Mouse (Mus musculus): ENCODE measurements around the gene Mgll. TPM values are rescaled to one million over a fixed set of nuclear protein-coding genes. Genes with fewer than 3 reads are reported as not detected.

Gene Mgll
- polyA plus RNA-seq, 1 experiment from 2014 or later, result 2.4 TPM

DNA sequence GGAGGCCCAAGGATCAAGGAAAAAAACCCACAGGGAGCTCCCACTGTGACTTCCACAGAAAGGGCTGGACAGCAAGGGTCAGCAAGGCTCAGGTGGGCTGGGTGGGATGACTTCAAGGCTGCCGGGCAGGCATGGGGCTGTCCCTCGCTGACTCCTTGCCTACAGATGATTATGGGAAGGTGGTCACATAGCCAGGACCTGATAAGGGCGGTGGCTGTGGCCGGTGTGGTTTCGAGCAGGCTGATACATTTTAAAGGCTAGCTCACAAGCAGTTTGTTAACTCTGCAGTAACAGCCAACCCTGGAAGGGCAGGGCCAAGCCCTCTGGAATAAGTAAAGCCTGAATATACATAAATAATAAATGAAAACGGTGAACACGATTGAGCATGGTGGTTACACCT is 78.8 kb downstream of the Mgll start:
- no peak overlapping the region for H3K4me3 ChIP-seq (ENCODE audit: low read depth, low read length)
- ATAC-seq (ENCODE audit: insufficient number of reproducible peaks, low FRiP score, low TSS enrichment, low read depth) (no peak), DNase-seq (ENCODE audit: low spot score) (no peak)
- H3K9ac ChIP-seq (ENCODE audit: low read length), result no peak overlapping the region
- no peaks in the 10 kb centered on the region for H3K27me3 ChIP-seq (ENCODE audit: control insufficient read depth, insufficient read depth, low read length)
- no peak overlapping the region for H3K4me2 ChIP-seq (ENCODE audit: low read depth, severe bottlenecking)
- no peaks in the 10 kb centered on the region for H3K36me3 ChIP-seq (ENCODE audit: control insufficient read depth, insufficient read depth, low read length)
- no peak overlapping the region for H3K27ac ChIP-seq (replicated peaks; ENCODE audit: low read depth, low read length)
- no peaks in the 10 kb centered on the region for H3K9me3 ChIP-seq (ENCODE audit: control insufficient read depth, low read length)
- WGBS, result 89% methylated on average over 7 of the region's 7 CpGs
- no peaks in the 10 kb centered on the region for H3K4me1 ChIP-seq (ENCODE audit: control insufficient read depth, insufficient read depth, low read length)

DNA sequence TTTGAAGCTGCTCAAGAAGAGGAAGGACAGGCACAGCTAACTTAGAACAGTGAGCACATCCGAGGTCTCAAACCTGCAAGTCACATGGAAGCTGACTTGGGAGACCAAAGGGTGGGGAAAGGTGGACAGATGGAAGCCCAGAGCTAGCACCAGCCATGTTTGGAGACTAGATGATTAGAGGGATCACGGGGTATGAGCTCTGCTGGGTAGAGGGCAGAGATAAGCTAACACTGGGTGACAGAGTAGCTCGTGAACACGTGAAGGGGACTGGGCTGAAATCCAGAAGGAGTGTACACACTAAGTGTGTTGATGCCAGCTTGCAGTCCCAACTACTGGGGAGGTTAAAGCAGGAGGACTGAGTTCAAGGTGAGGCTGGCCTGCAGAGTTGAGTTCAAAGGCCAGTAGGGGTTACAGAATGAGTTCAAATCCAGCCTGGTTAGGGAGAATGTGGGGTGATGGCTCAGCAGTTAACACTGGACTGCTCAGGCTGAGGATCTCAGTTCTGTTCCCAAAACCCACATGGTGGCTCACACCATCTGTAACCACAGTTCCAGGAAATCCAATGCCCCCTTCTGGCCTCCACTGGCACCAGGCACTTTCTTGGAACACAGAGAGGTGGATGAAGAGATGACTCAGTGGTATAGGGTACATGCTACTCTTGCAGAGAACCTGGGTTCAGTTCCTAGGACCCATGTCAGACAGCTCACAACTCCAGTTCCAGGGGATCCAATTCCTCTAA is 79.9 kb downstream of the Mgll start:
- no peak for ATAC-seq (ENCODE audit: insufficient number of reproducible peaks, low FRiP score, low TSS enrichment, low read depth)
- 84% methylated on average over 4 of the region's 4 CpGs for WGBS
- H3K4me1 ChIP-seq (ENCODE audit: control insufficient read depth, insufficient read depth, low read length), result no peaks in the 10 kb centered on the region

DNA sequence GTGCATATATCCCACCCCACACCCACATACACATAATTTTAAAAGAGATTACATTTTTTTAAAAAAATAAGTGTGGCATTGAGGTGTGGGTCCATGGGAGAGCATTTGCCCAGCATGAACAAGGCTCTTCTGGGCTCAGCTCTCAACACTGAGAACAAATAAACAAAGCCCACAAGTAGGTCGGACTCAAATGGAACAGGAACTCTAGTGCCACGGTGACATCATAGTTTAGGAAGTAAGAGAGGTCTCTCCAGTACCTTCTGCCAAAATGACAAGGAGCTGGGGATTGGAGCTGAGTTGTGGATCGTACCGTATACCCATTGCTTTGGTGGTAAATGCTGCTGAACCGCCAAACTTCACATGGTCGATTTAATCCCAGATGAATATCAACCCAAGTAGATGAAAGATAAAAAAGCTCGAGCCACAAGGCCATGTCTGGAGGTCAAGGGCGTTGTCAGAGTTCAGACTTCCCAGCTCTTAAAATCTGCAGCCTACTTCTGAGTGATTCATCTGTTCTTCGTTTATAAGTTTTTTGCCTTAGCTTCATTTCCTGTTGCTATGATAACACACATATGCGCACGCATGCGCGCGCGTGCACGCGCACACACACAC is 80.9 kb downstream of the Mgll start:
- Histone ChIP-seq H3K36me3 (ENCODE audit: control insufficient read depth, insufficient read depth, low read length) (no peaks in the 10 kb centered on the region), H3K9me3 (ENCODE audit: control insufficient read depth, low read length) (no peaks in the 10 kb centered on the region), H3K4me2 (ENCODE audit: low read depth, severe bottlenecking) (no peak overlapping the region), H3K27me3 (ENCODE audit: control insufficient read depth, insufficient read depth, low read length) (no peaks in the 10 kb centered on the region), H3K4me1 (ENCODE audit: control insufficient read depth, insufficient read depth, low read length) (peaks cover 3% of the 10 kb centered on the region; the same call in 1 of the 2 replicates), H3K9ac (ENCODE audit: low read length) (no peak overlapping the region), H3K27ac (replicated peaks; ENCODE audit: low read depth, low read length) (no peak overlapping the region), H3K4me3 (ENCODE audit: low read depth, low read length) (no peak overlapping the region)
- WGBS, result 87% methylated on average over 17 of the region's 17 CpGs
- DNase-seq (ENCODE audit: low spot score) (no peak), ATAC-seq (ENCODE audit: insufficient number of reproducible peaks, low FRiP score, low TSS enrichment, low read depth) (no peak)

More for the DNA sequence above, 79.9 kb downstream of the Mgll start:
- Histone ChIP-seq H3K36me3 (ENCODE audit: control insufficient read depth, insufficient read depth, low read length) (no peaks in the 10 kb centered on the region), H3K27me3 (ENCODE audit: control insufficient read depth, insufficient read depth, low read length) (no peaks in the 10 kb centered on the region), H3K27ac (replicated peaks; ENCODE audit: low read depth, low read length) (no peak overlapping the region), H3K4me2 (ENCODE audit: low read depth, severe bottlenecking) (no peak overlapping the region), H3K9ac (ENCODE audit: low read length) (no peak overlapping the region), H3K4me3 (ENCODE audit: low read depth, low read length) (no peak overlapping the region), H3K9me3 (ENCODE audit: control insufficient read depth, low read length) (no peaks in the 10 kb centered on the region)
- DNase-seq (ENCODE audit: low spot score), result no peak

DNA sequence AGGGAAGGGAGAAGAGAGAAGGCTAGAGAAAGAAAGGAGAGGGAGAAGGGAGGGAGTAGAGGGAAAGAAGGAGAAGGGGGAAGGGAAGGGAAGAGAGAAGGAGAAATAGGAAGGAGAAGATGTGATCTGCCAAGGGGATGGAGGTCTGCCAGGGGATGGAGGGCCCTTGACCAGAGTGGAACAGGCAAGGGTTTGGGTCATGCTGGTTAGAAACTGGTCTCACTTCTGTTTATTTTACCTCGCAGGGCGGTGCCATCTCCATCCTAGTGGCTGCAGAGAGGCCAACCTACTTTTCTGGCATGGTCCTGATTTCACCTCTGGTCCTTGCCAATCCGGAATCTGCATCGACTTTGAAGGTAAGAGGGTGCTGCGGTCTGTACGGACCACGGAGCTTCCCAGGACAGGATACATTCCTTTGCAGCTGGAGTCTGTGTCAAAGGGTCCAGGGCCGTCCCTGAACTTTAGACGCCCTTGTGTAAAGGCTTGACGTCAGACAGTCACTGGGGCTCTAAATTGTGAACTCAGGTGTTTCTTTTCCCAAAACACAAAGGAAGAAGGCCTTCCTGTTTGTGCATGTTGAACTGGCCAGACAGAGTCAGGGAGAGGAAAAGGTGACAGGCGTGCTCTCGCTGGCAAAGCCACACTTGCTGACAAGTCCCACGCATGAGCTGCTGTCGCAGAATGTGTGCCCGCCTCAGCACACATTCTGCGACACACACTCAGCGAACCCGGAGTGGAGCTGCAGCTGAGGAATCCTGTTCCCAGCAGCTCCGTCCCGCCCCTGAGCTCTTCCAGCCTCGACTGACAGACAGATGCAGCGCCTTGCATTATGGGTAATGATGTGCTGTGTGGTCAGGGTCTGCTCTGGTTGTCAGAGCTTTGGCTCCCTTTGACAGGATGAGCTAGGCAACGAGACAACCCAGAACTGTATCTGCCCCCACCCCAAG is 85.2 kb downstream of the Mgll start:
- H3K4me3 ChIP-seq (ENCODE audit: low read depth, low read length), result no peak overlapping the region
- no peak overlapping the region for H3K4me2 ChIP-seq (ENCODE audit: low read depth, severe bottlenecking)
- H3K9me3 ChIP-seq (ENCODE audit: control insufficient read depth, low read length), result no peaks in the 10 kb centered on the region
- H3K4me1 ChIP-seq (ENCODE audit: control insufficient read depth, insufficient read depth, low read length), result peaks cover 8% of the 10 kb centered on the region
- H3K27ac ChIP-seq (replicated peaks; ENCODE audit: low read depth, low read length), result no peak overlapping the region
- ATAC-seq (ENCODE audit: insufficient number of reproducible peaks, low FRiP score, low TSS enrichment, low read depth), result no peak
- no peak for DNase-seq (ENCODE audit: low spot score)
- WGBS, result 68% methylated on average over 23 of the region's 23 CpGs
- H3K36me3 ChIP-seq (ENCODE audit: control insufficient read depth, insufficient read depth, low read length), result no peaks in the 10 kb centered on the region
- H3K27me3 ChIP-seq (ENCODE audit: control insufficient read depth, insufficient read depth, low read length), result no peaks in the 10 kb centered on the region
- no peak overlapping the region for H3K9ac ChIP-seq (ENCODE audit: low read length)

DNA sequence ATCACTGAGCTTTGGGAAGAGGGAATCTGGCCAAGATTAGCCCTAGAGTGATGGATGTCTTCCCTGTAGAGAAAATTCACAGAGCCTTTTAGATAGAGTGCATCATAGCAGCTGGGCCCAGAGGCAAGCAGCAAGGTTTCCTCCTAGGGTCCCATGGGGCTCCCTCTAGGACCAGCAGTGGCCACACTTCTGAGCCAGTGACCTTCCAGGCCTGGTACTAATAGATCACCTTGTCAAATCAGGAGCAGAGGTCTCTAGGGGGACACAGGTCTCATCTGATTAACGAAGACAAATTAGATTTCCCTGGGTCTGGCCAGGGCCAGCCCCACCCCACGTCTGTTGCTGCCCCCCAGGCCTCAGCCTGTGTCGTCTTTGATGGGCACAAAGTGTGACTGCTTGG is 86.1 kb downstream of the Mgll start:
- Histone ChIP-seq H3K9me3 (ENCODE audit: control insufficient read depth, low read length) (no peaks in the 10 kb centered on the region), H3K9ac (ENCODE audit: low read length) (no peak overlapping the region), H3K4me3 (ENCODE audit: low read depth, low read length) (no peak overlapping the region), H3K27me3 (ENCODE audit: control insufficient read depth, insufficient read depth, low read length) (no peaks in the 10 kb centered on the region), H3K27ac (replicated peaks; ENCODE audit: low read depth, low read length) (no peak overlapping the region), H3K4me2 (ENCODE audit: low read depth, severe bottlenecking) (no peak overlapping the region), H3K36me3 (ENCODE audit: control insufficient read depth, insufficient read depth, low read length) (no peaks in the 10 kb centered on the region), H3K4me1 (ENCODE audit: control insufficient read depth, insufficient read depth, low read length) (peaks cover 8% of the 10 kb centered on the region)
- 36% methylated on average over 3 of the region's 3 CpGs for WGBS
- DNase-seq (ENCODE audit: low spot score), result no peak
- no peak for ATAC-seq (ENCODE audit: insufficient number of reproducible peaks, low FRiP score, low TSS enrichment, low read depth)

DNA sequence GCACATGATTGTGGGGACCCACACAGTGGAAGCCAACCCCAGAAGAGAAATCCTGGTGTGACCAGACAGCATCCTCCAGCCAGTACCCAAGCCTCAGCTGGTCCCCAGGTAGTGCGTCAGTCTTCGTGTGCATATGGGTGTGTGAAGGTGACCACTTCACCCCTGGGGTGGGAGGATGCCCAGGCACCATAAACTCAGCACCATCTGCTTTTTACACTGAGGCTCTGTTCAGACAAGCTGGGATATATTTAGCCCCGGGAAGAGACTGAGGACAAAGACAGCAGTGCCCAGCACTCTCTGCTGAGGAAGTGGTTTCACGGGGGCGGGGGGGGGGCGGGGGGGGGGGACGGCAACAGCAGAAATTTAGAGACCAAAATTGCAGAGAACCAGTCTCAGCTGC is 87.2 kb downstream of the Mgll start:
- no peak overlapping the region for H3K4me3 ChIP-seq (ENCODE audit: low read depth, low read length)
- no peaks in the 10 kb centered on the region for H3K36me3 ChIP-seq (ENCODE audit: control insufficient read depth, insufficient read depth, low read length)
- no peak overlapping the region for H3K4me2 ChIP-seq (ENCODE audit: low read depth, severe bottlenecking)
- no peaks in the 10 kb centered on the region for H3K9me3 ChIP-seq (ENCODE audit: control insufficient read depth, low read length)
- 46% methylated on average over 5 of the region's 7 CpGs for WGBS
- DNase-seq (ENCODE audit: low spot score) (no peak), ATAC-seq (ENCODE audit: insufficient number of reproducible peaks, low FRiP score, low TSS enrichment, low read depth) (no peak)
- H3K9ac ChIP-seq (ENCODE audit: low read length), result no peak overlapping the region
- H3K27me3 ChIP-seq (ENCODE audit: control insufficient read depth, insufficient read depth, low read length), result no peaks in the 10 kb centered on the region
- peaks cover 8% of the 10 kb centered on the region for H3K4me1 ChIP-seq (ENCODE audit: control insufficient read depth, insufficient read depth, low read length)
- H3K27ac ChIP-seq (replicated peaks; ENCODE audit: low read depth, low read length), result no peak overlapping the region

DNA sequence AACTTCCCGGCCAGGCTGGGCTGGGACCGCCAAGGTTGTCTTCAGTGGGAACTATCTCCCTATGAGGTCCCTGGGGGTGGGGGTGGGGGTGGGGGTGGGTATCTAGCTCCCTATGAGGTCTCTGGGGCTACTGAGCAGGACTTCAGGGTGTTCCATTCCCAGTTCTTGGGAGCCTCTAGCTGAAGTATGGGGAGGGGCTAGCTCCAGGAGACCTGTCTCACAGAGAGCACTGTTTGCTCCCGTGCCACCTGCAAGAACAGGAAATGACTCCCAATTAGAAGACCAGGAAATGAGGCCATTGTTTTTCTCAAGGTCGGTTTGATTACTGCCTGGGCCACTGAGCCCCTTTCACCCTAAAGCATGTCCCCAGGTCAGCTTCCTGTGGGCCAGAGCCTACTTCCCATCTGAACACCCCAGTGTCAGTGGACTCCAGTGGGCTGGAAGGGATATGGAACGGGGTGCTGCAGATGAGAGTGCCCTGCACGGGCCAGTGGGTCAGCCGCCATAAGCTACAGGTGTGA is 87.7 kb downstream of the Mgll start:
- no peaks in the 10 kb centered on the region for H3K36me3 ChIP-seq (ENCODE audit: control insufficient read depth, insufficient read depth, low read length)
- ATAC-seq (ENCODE audit: insufficient number of reproducible peaks, low FRiP score, low TSS enrichment, low read depth) (no peak), DNase-seq (ENCODE audit: low spot score) (no peak)
- 45% methylated on average over 7 of the region's 7 CpGs for WGBS
- H3K4me1 ChIP-seq (ENCODE audit: control insufficient read depth, insufficient read depth, low read length), result peaks cover 8% of the 10 kb centered on the region
- H3K27me3 ChIP-seq (ENCODE audit: control insufficient read depth, insufficient read depth, low read length), result no peaks in the 10 kb centered on the region
- no peak overlapping the region for H3K4me2 ChIP-seq (ENCODE audit: low read depth, severe bottlenecking)
- no peaks in the 10 kb centered on the region for H3K9me3 ChIP-seq (ENCODE audit: control insufficient read depth, low read length)
- no peak overlapping the region for H3K4me3 ChIP-seq (ENCODE audit: low read depth, low read length)
- no peak overlapping the region for H3K27ac ChIP-seq (replicated peaks; ENCODE audit: low read depth, low read length)
- no peak overlapping the region for H3K9ac ChIP-seq (ENCODE audit: low read length)

DNA sequence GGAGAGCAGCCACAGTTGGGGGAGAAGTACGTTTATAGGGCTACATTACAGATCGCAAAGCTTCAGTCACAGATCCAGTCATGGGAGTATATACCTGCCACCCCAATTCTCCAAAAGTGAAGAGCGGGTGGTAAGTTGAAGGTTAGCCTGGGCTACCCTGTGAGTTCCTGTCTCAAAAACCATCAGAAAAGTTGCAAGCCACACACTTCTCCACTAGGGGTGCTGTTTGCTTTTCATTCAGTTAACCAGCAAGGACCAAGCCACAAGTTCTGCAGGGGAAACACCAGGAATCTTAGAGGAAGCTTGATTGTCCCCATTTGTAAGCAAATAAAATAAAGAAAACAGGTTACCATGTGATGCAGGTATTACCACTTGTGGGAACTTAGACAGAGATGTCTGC is 88.7 kb downstream of the Mgll start:
- H3K27ac ChIP-seq (replicated peaks; ENCODE audit: low read depth, low read length), result no peak overlapping the region
- no peak overlapping the region for H3K4me3 ChIP-seq (ENCODE audit: low read depth, low read length)
- H3K9me3 ChIP-seq (ENCODE audit: control insufficient read depth, low read length), result no peaks in the 10 kb centered on the region
- no peak overlapping the region for H3K9ac ChIP-seq (ENCODE audit: low read length)
- DNase-seq (ENCODE audit: low spot score), result peak; percentile 64
- no peaks in the 10 kb centered on the region for H3K27me3 ChIP-seq (ENCODE audit: control insufficient read depth, insufficient read depth, low read length)
- H3K4me1 ChIP-seq (ENCODE audit: control insufficient read depth, insufficient read depth, low read length), result peaks cover 8% of the 10 kb centered on the region
- no peak for ATAC-seq (ENCODE audit: insufficient number of reproducible peaks, low FRiP score, low TSS enrichment, low read depth)
- no peaks in the 10 kb centered on the region for H3K36me3 ChIP-seq (ENCODE audit: control insufficient read depth, insufficient read depth, low read length)
- H3K4me2 ChIP-seq (ENCODE audit: low read depth, severe bottlenecking), result no peak overlapping the region
- 72% methylated on average over 3 of the region's 3 CpGs for WGBS
